Mouse (Mus musculus) myocyte (in vitro differentiated cells): ENCODE data around the gene Atp5e. TPM values are rescaled to one million over a fixed set of nuclear protein-coding genes. Genes with fewer than 3 reads are reported as not detected.

Experiments used
- H3K27me3 ChIP-seq: one replicate; pipeline ENCODE4 v1.6.1; 2011; ENCODE audit not compliant: control insufficient read depth, insufficient read depth, insufficient read length
- H3K36me3 ChIP-seq: one replicate; pipeline ENCODE4 v1.6.1; 2011; ENCODE audit not compliant: control insufficient read depth, insufficient read depth
- H3K4me2 ChIP-seq: one replicate; pipeline ENCODE4 v1.6.1; 2011; ENCODE audit warnings: low read depth, control low read depth
- H3K4me3 ChIP-seq: one replicate; pipeline ENCODE4 v1.5.1; 2011; ENCODE audit warnings: mild to moderate bottlenecking, control low read depth, moderate library complexity
- H3K79me2 ChIP-seq: one replicate; pipeline ENCODE4 v1.6.1; 2011; ENCODE audit not compliant: control insufficient read depth, insufficient read depth
- H3ac ChIP-seq: one replicate; pipeline ENCODE4 v1.6.1; 2011; ENCODE audit not compliant: control insufficient read depth, insufficient read length
- CEBPB ChIP-seq: IDR thresholded peaks from 2 replicates; pipeline ENCODE4 v1.6.1; 2011; ENCODE audit warnings: mild to moderate bottlenecking, moderate library complexity; ENCODE audit not compliant: poor library complexity, insufficient read depth, severe bottlenecking
- E2F4 ChIP-seq: IDR thresholded peaks from one replicate; pipeline ENCODE4 v1.6.1; 2011; ENCODE audit warnings: mild to moderate bottlenecking, control low read depth, moderate library complexity; ENCODE audit not compliant: insufficient read depth
- MAX ChIP-seq: IDR thresholded peaks from one replicate; pipeline ENCODE4 v1.6.1; 2011; ENCODE audit warnings: low read depth, mild to moderate bottlenecking, control low read depth
- MYOD1 ChIP-seq, 3 experiments: IDR thresholded peaks; one replicate each; pipeline ENCODE4 v1.6.1; 2011; ENCODE audit warnings: control low read depth in 2 of 3, low read depth in 2 of 3, mild to moderate bottlenecking in 2 of 3, moderate library complexity in 1 of 3; ENCODE audit not compliant: insufficient read length in 2 of 3, control insufficient read depth in 1 of 3
- MYOG ChIP-seq, 3 experiments: IDR thresholded peaks; one replicate each; pipeline ENCODE4 v1.6.1; 2011; ENCODE audit warnings: control low read depth in 2 of 3, low read depth in 2 of 3, mild to moderate bottlenecking in 2 of 3; ENCODE audit not compliant: insufficient read length in 2 of 3, control insufficient read depth in 1 of 3, insufficient read depth in 1 of 3
- POLR2A ChIP-seq: IDR thresholded peaks from one replicate; pipeline ENCODE4 v1.6.1; 2011; ENCODE audit warnings: low read depth, mild to moderate bottlenecking, control low read depth, moderate library complexity; ENCODE audit not compliant: insufficient read length
- POLR2AphosphoS2 ChIP-seq: IDR thresholded peaks from one replicate; pipeline ENCODE4 v1.6.1; 2011; ENCODE audit warnings: low read depth, control low read depth; ENCODE audit not compliant: insufficient read length
- REST ChIP-seq: IDR thresholded peaks from one replicate; pipeline ENCODE4 v1.6.1; 2011; ENCODE audit warnings: mild to moderate bottlenecking, control low read depth, moderate library complexity; ENCODE audit not compliant: insufficient read depth, insufficient read length
- SRF ChIP-seq: IDR thresholded peaks from one replicate; pipeline ENCODE4 v1.6.1; 2011; ENCODE audit warnings: low read depth; ENCODE audit not compliant: control insufficient read depth, insufficient read length
- TCF12 ChIP-seq: IDR thresholded peaks from one replicate; pipeline ENCODE4 v1.6.1; 2011; ENCODE audit warnings: mild to moderate bottlenecking, control low read depth; ENCODE audit not compliant: poor library complexity, insufficient read depth, severe bottlenecking
- TCF3 ChIP-seq: IDR thresholded peaks from one replicate; pipeline ENCODE4 v1.6.1; 2011; ENCODE audit warnings: low read depth, control low read depth; ENCODE audit not compliant: insufficient read length
- USF1 ChIP-seq: IDR thresholded peaks from one replicate; pipeline ENCODE4 v1.6.1; 2011; ENCODE audit warnings: low read depth, mild to moderate bottlenecking, control low read depth, moderate library complexity
- polyA plus RNA-seq: library from polyadenylated mRNA; unstranded; fragments of >200 nt; fragmentation: generic; extraction: Trizol; gene quantifications from one replicate; pipeline ENCODE4 v1.2.1, GENCODE M21; 2012; ENCODE audit warnings: missing spikeins

Gene Atp5e
- polyA plus RNA-seq, 1 experiment: 1,160 TPM

DNA sequence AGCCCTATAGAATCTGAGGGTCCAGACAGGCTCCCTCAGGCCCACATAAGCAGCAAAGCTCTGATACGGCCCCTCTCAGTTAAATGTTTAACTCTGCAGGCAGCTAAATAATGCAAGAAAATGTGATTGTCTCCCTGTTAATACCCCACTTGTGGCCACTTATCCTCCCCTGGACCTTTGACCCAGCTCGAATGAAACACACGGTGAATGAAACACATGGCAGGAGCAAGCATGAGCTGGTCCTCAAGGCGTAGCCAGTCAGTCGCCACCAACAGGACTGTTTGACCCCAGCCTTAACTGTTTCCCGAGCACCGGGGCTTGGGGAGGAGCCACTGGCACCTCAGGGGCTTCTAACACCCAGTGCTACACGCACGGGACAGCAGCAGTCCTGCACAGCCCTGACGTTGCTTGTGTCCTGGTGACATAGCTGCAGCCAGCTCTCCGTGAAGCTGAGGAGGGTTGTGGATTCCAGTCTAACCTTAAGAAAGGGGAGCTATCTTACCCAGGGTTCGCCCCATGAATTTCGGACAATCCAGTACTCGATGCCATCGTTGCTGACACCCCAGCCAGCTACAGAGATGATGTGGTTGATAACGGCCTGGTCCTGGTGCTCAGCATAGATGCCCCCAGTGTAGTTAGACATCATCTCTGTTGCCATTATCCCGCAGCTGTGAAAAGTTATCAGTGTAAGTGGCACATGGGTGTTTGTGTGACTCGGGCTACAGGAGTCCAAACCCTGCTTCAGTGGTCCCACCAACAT, 35.6 kb downstream of the Atp5e start:
- no peaks in the 10 kb centered on the region for H3K79me2 ChIP-seq
- TF ChIP-seq POLR2AphosphoS2 (no peak), SRF (no peak), POLR2A (no peak), E2F4 (no peak), TCF3 (no peak), TCF12 (no peak), USF1 (no peak), MYOD1 (IDR thresholded peaks at IDR 0.05; ENCODE audit: control insufficient read depth in 1 of 3, insufficient read length in 2 of 3, low read depth in 2 of 3) (no peak), REST (no peak), MAX (no peak), MYOG (IDR thresholded peaks at IDR 0.05; ENCODE audit: control insufficient read depth in 1 of 3, insufficient read depth in 1 of 3, insufficient read length in 2 of 3, low read depth in 2 of 3) (no peak), CEBPB (no peak)
- H3K36me3 ChIP-seq: peaks cover 14% of the 10 kb centered on the region
- no peak overlapping the region for H3ac ChIP-seq
- H3K27me3 ChIP-seq: no peaks in the 10 kb centered on the region
- H3K4me3 ChIP-seq: no peak overlapping the region
- no peak overlapping the region for H3K4me2 ChIP-seq

DNA sequence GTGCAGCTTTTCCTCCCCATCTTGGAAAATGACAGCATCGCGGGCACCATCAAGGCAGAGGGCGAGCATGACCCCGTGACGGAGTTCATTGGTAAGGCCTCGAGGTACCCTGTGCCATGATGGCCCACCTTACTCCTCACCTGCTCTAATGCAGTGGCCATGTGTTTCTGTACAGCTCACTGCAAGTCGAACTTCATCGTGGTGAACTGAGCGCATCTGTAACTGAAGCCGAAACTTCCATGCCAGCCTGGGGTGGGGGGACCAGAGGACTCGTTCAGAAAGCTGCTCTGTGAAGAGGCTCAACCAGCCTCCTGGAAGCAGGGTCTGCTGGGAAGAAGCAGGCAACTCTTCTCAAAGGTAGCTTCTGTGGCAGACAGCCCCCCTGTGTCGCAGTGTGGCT, 37.0 kb downstream of the Atp5e start:
- TF ChIP-seq POLR2A (no peak), USF1 (no peak), TCF12 (no peak), MYOG (IDR thresholded peaks at IDR 0.05; ENCODE audit: control insufficient read depth in 1 of 3, insufficient read depth in 1 of 3, insufficient read length in 2 of 3, low read depth in 2 of 3) (no peak)
- Histone ChIP-seq H3K4me3 (no peak overlapping the region), H3K36me3 (peaks cover 14% of the 10 kb centered on the region), H3K27me3 (no peaks in the 10 kb centered on the region), H3K79me2 (no peaks in the 10 kb centered on the region), H3K4me2 (no peak overlapping the region), H3ac (no peak overlapping the region)

DNA sequence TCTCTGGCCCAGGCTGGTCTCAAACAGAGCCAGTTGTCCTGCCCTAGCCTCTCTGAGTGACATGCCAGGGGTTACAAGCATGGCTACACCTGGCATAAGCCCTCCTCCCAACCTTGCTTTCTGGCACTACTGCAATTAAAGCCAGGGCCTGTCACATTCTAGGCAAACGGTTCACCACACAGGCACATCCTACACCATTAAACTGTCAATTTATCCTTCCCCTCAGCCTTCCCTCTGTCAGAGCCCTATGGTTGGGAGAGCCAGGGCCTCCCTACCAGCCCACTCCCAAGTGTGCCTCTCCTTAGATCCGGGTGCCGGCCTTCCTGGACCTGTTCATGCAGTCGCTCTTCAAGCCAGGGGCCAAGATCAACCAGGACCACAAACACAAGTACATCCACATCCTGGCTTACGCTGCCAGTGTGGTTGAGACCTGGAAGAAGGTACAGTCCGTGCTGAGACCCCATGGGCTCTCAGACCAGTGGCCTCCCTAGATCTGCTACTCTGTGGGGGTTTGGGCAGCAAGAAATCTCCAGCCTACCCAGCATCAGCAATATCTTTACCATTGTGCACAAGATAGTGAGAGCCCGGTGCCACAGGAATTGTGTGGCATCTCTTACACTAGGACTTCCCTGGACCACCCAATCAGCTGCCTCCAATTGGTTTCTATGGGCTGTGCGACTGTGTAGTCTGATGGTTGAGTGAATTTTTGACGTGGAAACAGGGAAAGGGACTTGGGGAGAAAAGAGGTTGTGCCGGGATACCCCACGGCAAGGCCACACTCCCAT, 39.4 kb downstream of the Atp5e start:
- no peak overlapping the region for H3ac ChIP-seq
- no peaks in the 10 kb centered on the region for H3K79me2 ChIP-seq
- H3K4me2 ChIP-seq: no peak overlapping the region
- no peaks in the 10 kb centered on the region for H3K27me3 ChIP-seq
- H3K36me3 ChIP-seq: peaks cover 6% of the 10 kb centered on the region
- no peak for TF ChIP-seq CEBPB
- no peak overlapping the region for H3K4me3 ChIP-seq

DNA sequence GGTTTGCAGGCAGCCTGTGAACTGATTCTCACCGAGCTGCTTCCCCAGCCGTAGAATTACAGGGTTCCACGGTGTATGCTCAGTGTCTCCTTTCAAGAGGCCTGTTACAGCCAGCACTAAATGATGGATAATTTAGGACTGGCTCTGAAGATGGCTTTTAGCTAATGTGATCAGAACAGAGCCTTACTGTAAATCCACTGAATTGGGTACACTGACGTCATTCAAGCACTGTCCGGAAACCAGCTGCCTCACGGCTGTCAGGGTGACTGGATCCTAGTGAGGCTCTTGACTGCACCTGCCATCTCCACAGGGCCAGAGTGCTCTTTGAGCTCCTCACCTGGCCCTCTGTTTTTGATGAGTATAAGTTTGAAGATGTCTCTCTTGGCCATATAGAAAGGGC, 42.8 kb downstream of the Atp5e start:
- H3K4me3 ChIP-seq: no peak overlapping the region
- no peaks in the 10 kb centered on the region for H3K27me3 ChIP-seq
- no peaks in the 10 kb centered on the region for H3K36me3 ChIP-seq

More for the DNA sequence above, 42.8 kb downstream of the Atp5e start:
- peaks cover 8% of the 10 kb centered on the region for H3K79me2 ChIP-seq
- no peak overlapping the region for H3ac ChIP-seq
- H3K4me2 ChIP-seq: no peak overlapping the region
- TF ChIP-seq MYOD1 (IDR thresholded peaks at IDR 0.05; ENCODE audit: control insufficient read depth in 1 of 3, insufficient read length in 2 of 3, low read depth in 2 of 3): no peak
- no peak for TF ChIP-seq TCF3
- TF ChIP-seq REST: no peak
- no peak for TF ChIP-seq USF1
- no peak for TF ChIP-seq CEBPB
- TF ChIP-seq SRF: no peak
- TF ChIP-seq E2F4: no peak
- no peak for TF ChIP-seq POLR2AphosphoS2
- no peak for TF ChIP-seq POLR2A
- no peak for TF ChIP-seq MYOG (IDR thresholded peaks at IDR 0.05; ENCODE audit: control insufficient read depth in 1 of 3, insufficient read depth in 1 of 3, insufficient read length in 2 of 3, low read depth in 2 of 3)
- TF ChIP-seq TCF12: no peak
- TF ChIP-seq MAX: no peak
